Mouse (Mus musculus): ENCODE results near the gene Scn3a. TPM values are rescaled to one million over a fixed set of nuclear protein-coding genes. Genes with fewer than 3 reads are reported as not detected.
"Not testable (repeated sequence)": the region's sequence is repeated elsewhere in the genome, so short reads cannot be mapped to it uniquely, and the experiment has no call there.

Gene Scn3a
- polyA plus RNA-seq, 1 experiment from 2014 or later = 5.4 TPM

- Histone ChIP-seq H3K4me1 (no peaks in the 10 kb centered on the region), H3K36me3 (replicated peaks) (no peaks in the 10 kb centered on the region), H3K9me3 (no peaks in the 10 kb centered on the region), H3K27me3 (ENCODE audit: poor library complexity, severe bottlenecking) (no peaks in the 10 kb centered on the region), H3K4me3 (no peak overlapping the region), H3K27ac (no peak overlapping the region)
- 93% methylated on average over 5 of the region's 5 CpGs for WGBS
- no peak for DNase-seq (ENCODE audit: extremely low spot score, low spot score)
Measured at GRCm38 (mm10) chr2:65465694-65466093, 101.7 kb downstream of the Scn3a start.

- DNase-seq (ENCODE audit: extremely low spot score, low spot score) = no peak
- 92% methylated on average over 6 of the region's 6 CpGs for WGBS
Measured at GRCm38 (mm10) chr2:65453763-65454162, 113.7 kb downstream of the Scn3a start.

GRCm38 (mm10) chr2:65451401-65452078, 115.9 kb downstream of the Scn3a start:
- not testable (repeated sequence) for H3K4me3 ChIP-seq; H3K27ac ChIP-seq; H3K27me3 ChIP-seq (ENCODE audit: poor library complexity, severe bottlenecking); H3K36me3 ChIP-seq (replicated peaks); H3K4me1 ChIP-seq; H3K9me3 ChIP-seq; DNase-seq (ENCODE audit: extremely low spot score, low spot score)
- 92% methylated on average over 14 of the region's 14 CpGs for WGBS

More at GRCm38 (mm10) chr2:65453763-65454162, 113.7 kb downstream of the Scn3a start:
- Histone ChIP-seq H3K4me1 (no peaks in the 10 kb centered on the region), H3K36me3 (replicated peaks) (no peaks in the 10 kb centered on the region), H3K27me3 (ENCODE audit: poor library complexity, severe bottlenecking) (no peaks in the 10 kb centered on the region), H3K27ac (no peak overlapping the region), H3K4me3 (no peak overlapping the region), H3K9me3 (no peaks in the 10 kb centered on the region)

- DNase-seq (ENCODE audit: extremely low spot score, low spot score) = no peak
Measured at GRCm38 (mm10) chr2:65450449-65451360, 116.7 kb downstream of the Scn3a start.

GRCm38 (mm10) chr2:65449126-65449828, 118.2 kb downstream of the Scn3a start:
- H3K36me3 ChIP-seq (replicated peaks) = no peaks in the 10 kb centered on the region
- no peaks in the 10 kb centered on the region for H3K4me1 ChIP-seq
- no peaks in the 10 kb centered on the region for H3K9me3 ChIP-seq
- 92% methylated on average over 5 of the region's 5 CpGs for WGBS
- DNase-seq (ENCODE audit: extremely low spot score, low spot score) = no peak
- no peak overlapping the region for H3K4me3 ChIP-seq
- H3K27me3 ChIP-seq (ENCODE audit: poor library complexity, severe bottlenecking) = no peaks in the 10 kb centered on the region
- H3K27ac ChIP-seq = no peak overlapping the region

More at GRCm38 (mm10) chr2:65450449-65451360, 116.7 kb downstream of the Scn3a start:
- Histone ChIP-seq H3K27ac (no peak overlapping the region), H3K4me3 (no peak overlapping the region), H3K4me1 (no peaks in the 10 kb centered on the region), H3K36me3 (replicated peaks) (no peaks in the 10 kb centered on the region), H3K9me3 (no peaks in the 10 kb centered on the region), H3K27me3 (ENCODE audit: poor library complexity, severe bottlenecking) (no peaks in the 10 kb centered on the region)
- WGBS = 56% methylated on average over 2 of the region's 2 CpGs

- Histone ChIP-seq H3K9me3 (no peaks in the 10 kb centered on the region), H3K4me3 (no peak overlapping the region), H3K36me3 (replicated peaks) (no peaks in the 10 kb centered on the region), H3K27ac (no peak overlapping the region), H3K27me3 (ENCODE audit: poor library complexity, severe bottlenecking) (no peaks in the 10 kb centered on the region), H3K4me1 (no peaks in the 10 kb centered on the region)
- 90% methylated on average over 4 of the region's 4 CpGs for WGBS
- no peak for DNase-seq (ENCODE audit: extremely low spot score, low spot score)
Measured at GRCm38 (mm10) chr2:65443082-65443481, 124.3 kb downstream of the Scn3a start.

GRCm38 (mm10) chr2:65441566-65441965, 125.9 kb downstream of the Scn3a start:
- H3K36me3 ChIP-seq (replicated peaks) = no peaks in the 10 kb centered on the region
- WGBS = 82% methylated on average over 5 of the region's 5 CpGs
- H3K9me3 ChIP-seq = no peaks in the 10 kb centered on the region
- no peak overlapping the region for H3K27ac ChIP-seq
- DNase-seq (ENCODE audit: extremely low spot score, low spot score) = no peak
- H3K4me3 ChIP-seq = no peak overlapping the region
- H3K27me3 ChIP-seq (ENCODE audit: poor library complexity, severe bottlenecking) = no peaks in the 10 kb centered on the region
- no peaks in the 10 kb centered on the region for H3K4me1 ChIP-seq

- Histone ChIP-seq H3K4me3 (no peak overlapping the region), H3K27ac (no peak overlapping the region), H3K36me3 (replicated peaks) (no peaks in the 10 kb centered on the region), H3K4me1 (no peaks in the 10 kb centered on the region), H3K27me3 (ENCODE audit: poor library complexity, severe bottlenecking) (no peaks in the 10 kb centered on the region), H3K9me3 (no peaks in the 10 kb centered on the region)
- WGBS = 84% methylated on average over 6 of the region's 6 CpGs
- DNase-seq (ENCODE audit: extremely low spot score, low spot score) = no peak
Measured at GRCm38 (mm10) chr2:65441110-65441509, 126.3 kb downstream of the Scn3a start.

GRCm38 (mm10) chr2:65436917-65437316, 130.5 kb downstream of the Scn3a start:
- DNase-seq (ENCODE audit: extremely low spot score, low spot score) = no peak
- H3K27ac ChIP-seq = no peak overlapping the region
- H3K4me3 ChIP-seq = no peak overlapping the region
- H3K36me3 ChIP-seq (replicated peaks) = no peaks in the 10 kb centered on the region
- no peaks in the 10 kb centered on the region for H3K9me3 ChIP-seq
- WGBS = 70% methylated on average over 1 of the region's 1 CpGs
- no peaks in the 10 kb centered on the region for H3K4me1 ChIP-seq
- H3K27me3 ChIP-seq (ENCODE audit: poor library complexity, severe bottlenecking) = no peaks in the 10 kb centered on the region

GRCm38 (mm10) chr2:65423501-65423900, 143.9 kb downstream of the Scn3a start:
- DNase-seq (ENCODE audit: extremely low spot score, low spot score) = no peak
- 75% methylated on average over 5 of the region's 5 CpGs for WGBS
- Histone ChIP-seq H3K27me3 (ENCODE audit: poor library complexity, severe bottlenecking) (no peaks in the 10 kb centered on the region), H3K9me3 (no peaks in the 10 kb centered on the region), H3K4me3 (no peak overlapping the region), H3K27ac (no peak overlapping the region), H3K36me3 (replicated peaks) (no peaks in the 10 kb centered on the region), H3K4me1 (peaks cover 10% of the 10 kb centered on the region; the same call in 1 of the 2 replicates)

GRCm38 (mm10) chr2:65421259-65422255, 145.9 kb downstream of the Scn3a start:
- H3K4me3 ChIP-seq = no peak overlapping the region
- H3K27ac ChIP-seq = no peak overlapping the region
- peaks cover 10% of the 10 kb centered on the region; the same call in 1 of the 2 replicates for H3K4me1 ChIP-seq
- WGBS = 77% methylated on average over 11 of the region's 11 CpGs
- no peak for DNase-seq (ENCODE audit: extremely low spot score, low spot score)
- no peaks in the 10 kb centered on the region for H3K27me3 ChIP-seq (ENCODE audit: poor library complexity, severe bottlenecking)
- no peaks in the 10 kb centered on the region for H3K36me3 ChIP-seq (replicated peaks)
- peaks cover 9% of the 10 kb centered on the region; the same call in 1 of the 2 replicates for H3K9me3 ChIP-seq

GRCm38 (mm10) chr2:65418608-65419007, 148.8 kb downstream of the Scn3a start:
- Histone ChIP-seq H3K9me3 (peaks cover 9% of the 10 kb centered on the region; the same call in 1 of the 2 replicates), H3K36me3 (replicated peaks) (no peaks in the 10 kb centered on the region), H3K27me3 (ENCODE audit: poor library complexity, severe bottlenecking) (no peaks in the 10 kb centered on the region), H3K4me1 (peaks cover 31% of the 10 kb centered on the region), H3K4me3 (no peak overlapping the region), H3K27ac (no peak overlapping the region)
- no peak for DNase-seq (ENCODE audit: extremely low spot score, low spot score)
- 59% methylated on average over 1 of the region's 1 CpGs for WGBS
